Mouse (Mus musculus): ENCODE results near the gene Vmn1r28. TPM values are rescaled to one million over a fixed set of nuclear protein-coding genes. Genes with fewer than 3 reads are reported as not detected.
"Not testable (repeated sequence)": the region's sequence is repeated elsewhere in the genome, so short reads cannot be mapped to it uniquely, and the experiment has no call there.

Gene Vmn1r28
- total RNA-seq (2015) (not detected in 2 replicates), total RNA-seq (2017) (not detected in 2 replicates)

- no peak for ATAC-seq (replicated peaks; ENCODE audit: poor library complexity)
These were observed at the start of gene Vmn1r28 for GRCm38 (mm10) chr6:58261737-58262136. Gene Vmn1r28, plus strand, starts transcription at chr6:58262037.

GRCm38 (mm10) chr6:58216119-58216518 lies 45.7 kb upstream of the Vmn1r28 start:
- ATAC-seq (replicated peaks; ENCODE audit: poor library complexity): no peak

- no peak for ATAC-seq (replicated peaks; ENCODE audit: poor library complexity)
These were observed 43.1 kb upstream of the Vmn1r28 start, which contains the start of gene Vmn1r27 for GRCm38 (mm10) chr6:58218721-58219120. Gene Vmn1r27, minus strand, starts transcription at chr6:58218821.

GRCm38 (mm10) chr6:58279661-58280060 lies 17.8 kb downstream of the Vmn1r28 start:
- ATAC-seq (replicated peaks; ENCODE audit: poor library complexity): not testable (repeated sequence)

GRCm38 (mm10) chr6:58292201-58292600 lies 30.4 kb downstream of the Vmn1r28 start:
- no peak for ATAC-seq (replicated peaks; ENCODE audit: poor library complexity)

- ATAC-seq (replicated peaks; ENCODE audit: poor library complexity): not testable (repeated sequence)
These were observed 36.7 kb downstream of the Vmn1r28 start for GRCm38 (mm10) chr6:58298511-58298910.

GRCm38 (mm10) chr6:58301249-58301648 lies 39.4 kb downstream of the Vmn1r28 start, which contains the start of gene Vmn1r29:
Gene Vmn1r29, plus strand, starts transcription at chr6:58301549.
- ATAC-seq (replicated peaks; ENCODE audit: poor library complexity): no peak

Other genes with a start within 250 kb of the Vmn1r28 start
- not detected in 2 replicates for gene Vmn1r26, start 246.9 kb upstream of the Vmn1r28 start, total RNA-seq (2015)
- not detected in 2 replicates for gene Vmn1r26, start 246.9 kb upstream of the Vmn1r28 start, total RNA-seq (2017)
- not detected in 2 replicates for gene Vmn1r27, start 43.2 kb upstream of the Vmn1r28 start, total RNA-seq (2015)
- gene Vmn1r27, start 43.2 kb upstream of the Vmn1r28 start, total RNA-seq (2017): not detected in 2 replicates
- gene Vmn1r29, start 39.5 kb downstream of the Vmn1r28 start, total RNA-seq (2015): not detected in 2 replicates
- not detected in 2 replicates for gene Vmn1r29, start 39.5 kb downstream of the Vmn1r28 start, total RNA-seq (2017)
- gene Vmn1r30, start 181.3 kb downstream of the Vmn1r28 start, total RNA-seq (2015): not detected in 2 replicates
- not detected in 2 replicates for gene Vmn1r30, start 181.3 kb downstream of the Vmn1r28 start, total RNA-seq (2017)
- gene Vmn1r31, start 213.3 kb downstream of the Vmn1r28 start, total RNA-seq (2015): not detected in 2 replicates
- gene Vmn1r31, start 213.3 kb downstream of the Vmn1r28 start, total RNA-seq (2017): not detected in 2 replicates